Mouse (Mus musculus): ENCODE results near the gene Nckap1l.

Gene Nckap1l

DNA sequence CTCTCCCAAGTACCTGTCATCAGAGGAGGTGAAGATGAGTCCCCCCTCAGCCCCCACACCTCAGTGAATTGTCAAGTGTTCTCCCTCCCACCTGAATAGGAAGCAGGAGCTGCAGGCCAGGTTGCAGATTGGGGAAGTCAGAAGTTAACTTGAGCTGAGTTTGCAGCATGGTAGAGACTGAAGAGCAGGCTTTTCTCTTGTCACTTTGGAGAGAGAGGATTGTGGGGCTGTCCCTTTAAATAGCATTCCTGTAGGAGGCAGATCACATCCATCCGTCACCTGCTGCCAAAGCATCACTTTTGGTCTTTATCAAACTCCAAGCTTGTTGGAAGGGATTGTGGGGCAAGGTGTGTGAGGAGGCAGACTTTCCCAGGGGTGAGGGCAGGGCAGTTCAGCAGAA, 47.1 kb downstream of the Nckap1l start:
- no peak for DNase-seq (ENCODE audit: low spot score)

DNA sequence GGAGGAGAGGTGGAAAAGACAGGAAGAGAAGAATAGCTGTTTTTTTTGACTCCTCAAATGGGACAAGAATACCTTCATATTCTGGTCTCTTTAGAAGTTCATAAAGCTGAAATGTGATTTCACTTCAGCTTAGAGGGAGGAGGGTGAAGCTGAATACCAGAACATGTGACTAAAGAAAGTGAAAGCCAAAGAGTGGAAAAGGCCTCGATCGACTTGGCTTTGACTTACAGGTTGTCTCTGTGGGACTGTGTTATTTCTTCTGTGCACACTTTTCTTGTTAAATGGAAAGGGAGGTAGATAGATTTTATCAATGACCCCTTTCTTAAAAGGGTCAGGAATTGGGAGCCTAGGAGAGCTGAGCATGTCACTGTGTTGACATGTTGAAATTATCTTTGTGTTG, 47.6 kb downstream of the Nckap1l start:
- DNase-seq (ENCODE audit: low spot score) = no peak

DNA sequence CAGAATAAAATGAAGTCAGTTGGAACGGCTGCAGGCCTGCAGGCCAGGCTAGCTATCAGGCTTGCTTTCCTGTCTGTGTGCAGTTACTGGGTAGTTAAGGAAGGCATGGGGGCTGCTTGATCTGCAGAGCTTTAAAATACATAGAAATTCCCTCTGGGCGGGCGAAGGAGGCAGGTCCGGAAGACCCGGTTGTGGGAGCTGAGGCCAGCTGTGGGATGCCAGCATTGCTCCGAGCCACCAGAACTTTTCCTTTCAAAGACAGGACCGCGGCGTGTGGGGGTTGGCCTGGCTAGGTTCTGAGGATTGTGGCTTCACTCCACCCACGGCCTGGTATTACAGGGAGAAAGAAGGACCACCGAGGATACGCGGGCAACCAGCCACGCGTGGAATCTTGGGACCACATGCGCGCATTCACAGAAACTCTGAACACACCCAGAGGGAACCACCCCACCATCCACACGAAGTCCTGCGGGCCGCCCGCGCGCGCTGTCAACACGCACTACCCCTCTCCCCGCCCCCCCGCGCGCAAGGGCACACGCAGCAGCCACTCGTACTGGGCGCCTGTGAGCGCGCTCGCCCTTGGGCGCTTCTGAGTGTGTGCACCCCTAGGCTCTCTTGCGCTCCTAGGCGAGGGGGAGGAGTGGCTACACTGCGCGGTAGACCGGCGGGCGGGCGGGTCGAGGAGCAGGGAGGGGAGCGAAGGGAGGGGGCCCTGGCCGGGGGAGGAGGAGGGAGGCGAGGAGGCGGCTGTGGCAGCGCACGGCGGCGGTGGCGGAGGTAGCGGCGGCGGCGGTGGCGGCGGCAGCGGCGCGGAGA, 49.0 kb downstream of the Nckap1l start, which contains the start of gene Pde1b:
Gene Pde1b (plus strand): TSS at position 600 of the 816 bp plus-strand sequence.
- peak; percentile 33 for DNase-seq (ENCODE audit: low spot score)

DNA sequence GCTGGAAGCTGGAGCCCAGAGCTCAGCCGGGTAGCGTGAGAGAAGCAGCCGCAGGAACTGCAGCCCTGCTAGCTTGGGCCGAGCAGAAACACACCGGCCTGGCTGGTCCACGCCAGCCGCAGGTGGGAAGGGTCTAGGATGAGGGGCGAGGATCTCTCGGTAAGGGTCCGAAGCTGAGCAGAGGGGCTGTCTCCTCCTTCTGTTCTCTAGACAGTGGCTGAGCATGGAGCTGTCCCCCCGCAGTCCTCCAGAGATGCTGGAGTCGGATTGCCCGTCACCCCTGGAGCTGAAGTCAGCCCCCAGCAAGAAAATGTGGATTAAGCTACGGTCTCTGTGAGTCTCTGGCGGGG, 49.6 kb downstream of the Nckap1l start:
- DNase-seq (ENCODE audit: low spot score) = no peak

DNA sequence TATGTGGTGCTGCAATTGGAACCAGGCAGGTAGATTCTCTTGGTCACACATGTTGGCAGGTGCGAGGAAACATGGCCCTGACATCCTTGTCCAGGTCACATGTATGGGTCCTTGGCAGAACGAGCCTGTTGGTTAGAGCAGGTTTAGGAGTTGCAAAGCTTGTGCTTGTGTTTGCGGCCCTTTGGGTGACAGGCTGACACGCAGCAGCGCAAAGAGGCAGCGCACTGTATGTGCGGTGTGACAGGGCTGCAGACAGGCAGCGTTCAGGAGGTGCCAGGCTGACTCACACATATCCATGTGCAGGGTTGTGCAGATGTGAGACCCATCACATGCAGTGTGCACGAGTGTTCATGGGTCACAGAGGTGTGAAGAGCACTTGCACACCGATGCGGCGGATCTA, 50.1 kb downstream of the Nckap1l start:
- no peak for DNase-seq (ENCODE audit: low spot score)

DNA sequence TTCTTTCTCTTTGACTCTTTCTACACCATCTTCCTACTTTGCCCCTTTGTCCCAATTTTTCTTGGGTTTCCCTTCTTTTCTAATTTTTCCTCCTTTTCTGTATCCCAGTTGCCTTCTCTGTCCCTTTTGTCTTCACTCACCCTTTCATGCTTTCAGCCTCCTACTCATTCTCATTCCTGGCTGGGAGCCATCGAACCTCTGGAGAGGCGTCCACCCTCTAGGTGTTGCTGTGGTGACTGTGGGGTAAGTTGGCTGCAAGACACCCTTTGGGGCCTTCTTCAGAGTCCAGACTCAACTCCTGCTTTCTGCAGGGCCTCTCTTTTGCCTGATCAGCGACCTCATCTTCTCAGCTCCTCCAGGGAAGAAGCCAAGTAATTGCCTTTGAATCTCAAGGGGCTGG, 55.7 kb downstream of the Nckap1l start:
- no peak for DNase-seq (ENCODE audit: low spot score)

DNA sequence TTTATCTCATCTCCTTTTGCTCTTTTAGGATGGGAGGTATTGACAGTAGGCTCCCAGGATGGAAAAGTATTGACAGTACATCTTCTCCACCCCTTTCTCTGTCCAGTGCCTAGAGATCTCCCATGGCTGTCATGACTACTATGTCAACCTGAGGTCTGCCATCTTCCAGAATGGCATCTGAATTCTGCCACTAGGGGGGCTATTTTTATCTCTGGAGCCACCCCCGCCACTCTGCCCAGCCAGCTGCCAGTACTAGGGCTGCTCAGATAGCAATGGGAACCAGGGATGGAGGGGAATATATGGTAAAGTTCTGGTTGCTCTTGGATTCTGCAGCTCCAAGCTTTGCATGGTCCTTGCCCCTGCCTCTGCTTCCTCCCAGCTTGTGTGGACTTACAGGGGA, 58.1 kb downstream of the Nckap1l start:
- no peak for DNase-seq (ENCODE audit: low spot score)

DNA sequence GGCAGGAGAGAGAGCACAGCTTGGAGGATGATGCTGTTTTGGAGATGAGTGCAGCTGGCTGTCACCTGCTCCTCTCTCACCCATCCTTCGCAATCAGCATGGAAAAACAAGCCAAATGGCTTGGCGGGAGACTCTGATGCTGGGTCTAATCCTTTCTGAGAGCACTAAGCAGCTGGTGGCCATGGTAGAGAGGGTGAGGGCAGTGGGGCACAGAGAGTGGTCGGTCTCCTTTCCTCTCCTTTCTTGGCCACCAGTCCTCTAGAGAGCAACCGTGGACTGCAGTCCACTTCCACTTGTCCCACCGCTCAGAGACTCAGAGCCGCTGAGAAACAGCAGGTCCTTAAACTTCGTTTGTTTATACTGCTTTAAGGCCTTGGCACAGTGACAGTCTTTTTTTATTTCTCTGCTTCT, 60.0 kb downstream of the Nckap1l start:
- DNase-seq (ENCODE audit: low spot score) = no peak

DNA sequence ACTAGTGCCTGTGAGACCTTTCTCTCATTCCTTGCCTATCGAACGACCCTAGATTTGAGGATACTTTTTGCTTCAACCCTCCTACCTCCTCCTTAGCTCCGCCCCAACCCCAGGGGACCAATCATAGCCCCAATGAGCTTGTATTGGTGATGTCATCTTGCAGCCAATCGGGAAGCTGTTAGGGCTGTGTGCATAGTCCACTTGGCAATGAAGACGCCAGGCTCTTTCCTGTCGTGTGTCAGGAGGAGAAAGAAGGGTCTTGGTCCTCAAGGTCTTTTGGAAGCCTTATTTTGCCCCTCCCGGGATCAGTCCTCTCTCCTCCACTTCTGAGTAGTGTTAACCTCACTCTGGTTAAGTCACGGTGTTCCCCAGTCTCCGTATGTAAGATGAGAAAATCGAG, 60.5 kb downstream of the Nckap1l start:
- peak; percentile 51 for DNase-seq (ENCODE audit: low spot score)

DNA sequence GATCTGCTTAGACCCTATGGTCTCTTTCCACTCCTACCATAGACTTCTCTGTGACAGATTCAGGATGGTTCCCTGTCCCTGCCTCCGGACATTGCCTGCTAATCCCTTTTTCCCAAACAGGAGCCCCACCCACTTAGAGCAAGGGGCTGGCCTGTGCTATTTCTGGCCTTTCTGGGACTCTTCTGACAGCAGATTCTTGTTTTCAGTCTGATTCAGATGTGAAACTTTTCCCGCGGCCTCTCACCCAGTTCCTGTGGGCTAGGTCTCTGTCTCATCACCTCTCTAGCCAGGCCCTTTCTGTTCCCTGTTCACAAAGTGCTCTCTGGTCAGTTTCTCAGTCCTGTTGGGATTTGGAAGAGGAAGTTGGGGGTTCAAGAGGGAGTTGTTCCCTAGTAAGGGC, 61.3 kb downstream of the Nckap1l start:
- DNase-seq (ENCODE audit: low spot score) = no peak

DNA sequence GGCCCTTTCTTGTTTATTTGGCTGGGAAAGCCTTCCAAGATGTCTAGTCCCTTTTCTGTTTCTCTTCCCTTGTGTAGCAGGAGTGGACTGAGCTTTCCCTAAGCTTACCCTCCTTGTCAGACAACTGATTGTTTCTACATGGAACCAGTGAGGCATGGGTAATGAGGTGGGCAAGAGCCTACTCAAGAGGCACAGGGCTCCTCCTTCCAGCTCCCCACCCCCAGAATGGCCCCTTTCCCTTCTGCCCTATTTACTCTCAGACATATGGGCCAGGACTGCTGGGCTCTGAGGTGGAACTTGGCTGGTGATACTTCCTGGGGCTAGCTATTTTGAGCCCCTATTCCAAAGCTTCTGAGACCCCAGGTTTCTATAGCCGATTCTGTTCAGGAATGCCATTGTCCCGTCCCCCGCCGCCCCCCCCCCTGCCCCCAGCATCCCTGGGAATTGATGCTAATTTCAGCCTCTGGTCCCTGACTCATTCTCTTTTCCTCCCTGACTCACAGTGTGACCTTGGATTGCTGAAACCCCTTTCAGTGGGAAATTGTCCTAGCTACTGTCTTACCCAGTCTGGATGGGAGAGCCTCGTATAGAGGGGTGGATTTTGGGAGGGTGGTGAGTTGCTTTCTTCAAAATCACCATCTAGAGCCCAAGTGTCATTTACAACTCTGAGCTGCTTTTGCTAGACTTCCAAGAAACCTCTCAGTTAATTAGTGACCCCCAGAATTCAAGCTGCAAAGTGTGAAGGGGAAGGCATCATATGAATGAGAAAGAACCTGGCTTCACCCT, 65.2 kb downstream of the Nckap1l start:
- DNase-seq (ENCODE audit: low spot score) = no peak

DNA sequence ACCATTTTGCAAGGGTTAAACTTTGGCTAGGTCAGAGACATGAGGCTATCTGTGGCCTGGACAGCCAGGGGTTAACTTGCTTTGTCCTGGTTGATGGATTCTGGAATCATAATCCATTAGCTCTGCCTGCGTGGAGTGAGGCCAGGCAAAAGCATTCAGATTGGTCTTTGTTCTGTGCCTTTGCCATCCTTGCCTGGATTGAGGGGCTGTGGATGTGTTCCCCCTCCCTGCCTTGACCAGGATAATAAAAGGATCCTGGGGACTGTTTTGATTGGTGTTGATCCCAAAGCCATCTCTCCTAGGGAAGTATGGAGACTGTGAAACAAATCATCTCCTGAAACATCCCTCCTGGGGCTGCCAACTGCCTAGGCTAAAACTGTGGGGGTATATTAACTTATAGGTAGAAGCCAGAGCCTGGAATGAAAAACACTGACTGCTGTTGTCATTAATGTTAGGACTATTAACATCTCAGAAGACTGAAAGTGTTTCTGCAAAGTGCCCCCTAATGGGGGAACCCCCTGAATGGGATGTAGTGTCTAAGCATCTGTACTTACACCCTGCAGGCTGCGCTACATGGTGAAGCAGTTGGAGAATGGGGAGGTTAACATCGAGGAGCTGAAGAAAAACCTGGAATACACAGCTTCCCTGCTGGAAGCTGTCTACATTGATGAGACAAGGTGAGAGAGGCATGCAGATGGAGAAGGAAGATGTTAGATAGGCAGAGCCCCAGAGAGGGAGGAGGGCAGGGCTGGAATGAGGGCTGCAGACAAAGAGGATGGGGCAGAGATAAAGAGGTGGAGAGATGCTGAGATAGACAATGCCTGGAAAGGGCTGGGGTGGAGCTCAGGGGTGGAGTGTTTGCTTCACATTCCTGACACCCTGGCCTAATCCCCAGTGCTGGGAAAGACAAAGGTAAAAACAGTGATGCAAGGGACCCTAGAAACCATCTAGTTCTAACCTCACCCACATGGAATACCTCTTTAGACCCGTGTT, 66.1 kb downstream of the Nckap1l start:
- no peak for DNase-seq (ENCODE audit: low spot score)

DNA sequence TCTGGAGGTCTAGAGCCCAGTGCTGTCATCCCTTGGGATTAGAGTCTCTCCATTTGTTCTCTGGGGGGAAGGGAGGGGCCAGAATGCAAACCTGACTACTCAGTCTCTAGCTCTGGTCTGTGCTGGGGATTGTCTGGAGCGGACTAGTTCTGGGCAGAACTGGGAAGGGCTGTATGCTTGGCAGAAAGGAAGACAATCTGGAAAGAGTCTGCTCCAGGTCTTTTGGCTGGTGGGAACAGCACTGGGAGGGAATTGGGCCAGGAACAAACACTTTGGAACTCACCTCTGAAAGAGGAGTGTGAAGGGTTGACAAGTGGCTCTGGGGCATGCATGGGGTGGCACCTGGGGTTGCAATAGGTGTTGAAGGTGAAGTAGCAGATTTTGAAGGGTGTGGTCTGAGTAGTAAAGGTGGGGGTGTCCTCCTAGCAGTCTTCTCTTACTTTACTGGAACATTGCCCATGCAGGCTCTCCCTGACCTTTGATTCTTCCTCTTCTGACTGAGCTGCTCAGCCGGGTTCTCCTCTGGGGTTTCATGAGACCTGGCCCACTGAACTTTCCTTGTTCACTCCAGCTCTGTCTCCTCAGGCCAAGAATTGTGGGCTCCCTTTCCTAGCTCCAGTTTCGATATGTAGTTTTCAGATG, 69.0 kb downstream of the Nckap1l start:
- DNase-seq (ENCODE audit: low spot score) = no peak

DNA sequence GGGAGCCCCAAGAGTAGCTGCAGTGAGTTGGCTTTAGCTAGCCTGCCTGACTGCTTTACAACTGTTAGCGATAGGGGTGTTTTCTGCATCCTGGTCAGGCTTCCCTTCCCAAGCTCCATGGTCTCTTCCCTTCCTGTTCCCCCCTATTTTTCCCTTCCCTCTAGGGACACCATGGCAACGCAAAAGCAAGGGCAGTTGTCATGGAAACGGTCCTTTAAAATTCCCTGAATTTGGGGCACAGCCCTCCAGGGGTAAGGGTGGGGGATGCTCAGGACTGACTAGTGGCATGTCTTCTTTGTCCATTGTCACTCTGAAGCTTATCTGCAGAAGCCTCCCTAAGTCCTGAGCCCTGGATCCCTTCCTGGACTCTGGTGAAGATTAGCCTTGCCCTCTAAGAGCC, 69.6 kb downstream of the Nckap1l start:
- DNase-seq (ENCODE audit: low spot score) = no peak

DNA sequence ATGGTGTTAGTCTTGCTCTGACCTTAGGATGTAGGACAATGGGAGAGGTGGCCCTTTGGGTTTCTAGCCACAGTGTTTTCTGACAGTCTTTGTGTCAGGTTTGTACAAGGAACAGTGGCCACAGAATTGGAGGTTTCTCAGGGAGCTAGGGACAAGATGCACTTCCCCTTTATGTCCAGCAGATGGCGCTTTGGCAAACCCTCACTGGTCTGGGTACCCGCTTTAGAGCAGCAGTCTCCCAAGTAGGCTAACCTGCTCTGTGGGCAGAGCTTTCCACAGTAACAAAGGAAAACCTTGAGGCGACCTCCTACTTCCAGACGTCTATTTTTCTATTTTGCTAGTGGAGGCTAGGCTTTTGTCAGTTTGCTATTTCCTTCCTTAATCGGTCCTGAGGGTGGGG, 76.8 kb downstream of the Nckap1l start:
- peak; percentile 42 for DNase-seq (ENCODE audit: low spot score)

DNA sequence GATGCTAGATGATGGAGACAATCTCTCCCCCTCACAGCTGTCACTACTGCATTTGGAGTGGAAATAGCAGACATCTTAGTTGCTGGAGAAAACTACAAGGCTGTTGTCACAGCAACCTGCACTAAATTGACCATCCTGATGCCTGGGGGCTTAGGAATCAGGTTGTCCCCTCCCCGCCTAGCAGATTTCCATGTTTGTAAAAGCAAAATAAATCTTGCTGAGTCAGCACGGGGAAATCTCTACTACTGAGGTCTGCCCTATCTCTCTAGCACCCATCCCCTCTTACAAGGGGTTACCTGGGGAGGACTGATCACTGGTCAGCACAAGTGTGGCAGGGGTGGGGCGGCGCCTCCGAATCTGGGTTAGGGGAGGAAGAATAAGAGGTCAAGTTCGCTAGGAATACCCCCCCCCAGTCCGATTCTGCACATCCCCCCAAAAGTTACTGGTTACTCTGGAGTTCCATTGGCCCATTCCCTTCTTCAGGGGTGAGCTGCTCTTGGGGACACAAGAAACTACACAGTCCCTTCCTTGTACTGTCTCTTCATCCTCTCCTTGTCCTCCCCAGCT, 80.5 kb downstream of the Nckap1l start:
- DNase-seq (ENCODE audit: low spot score) = no peak

DNA sequence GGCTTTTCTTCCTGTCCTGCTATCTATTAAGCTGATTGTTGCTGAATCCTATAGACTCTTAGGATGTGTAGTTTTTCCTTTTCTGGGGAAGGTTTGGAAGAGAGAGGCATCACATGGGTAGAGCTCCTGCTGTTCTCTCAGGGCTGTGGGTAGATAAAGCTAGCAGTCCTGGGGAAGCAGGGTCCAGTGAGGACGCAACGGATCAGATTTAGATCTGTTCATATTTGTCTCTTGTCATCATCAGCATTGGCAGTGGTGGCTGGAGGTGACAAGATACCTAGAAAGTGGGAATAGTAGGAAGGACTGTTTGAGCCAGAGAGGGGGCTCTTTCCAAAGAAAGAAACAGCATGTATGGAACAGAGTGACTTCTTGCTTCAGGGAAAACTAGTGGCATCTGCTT, 81.4 kb downstream of the Nckap1l start:
- no peak for DNase-seq (ENCODE audit: low spot score)

DNA sequence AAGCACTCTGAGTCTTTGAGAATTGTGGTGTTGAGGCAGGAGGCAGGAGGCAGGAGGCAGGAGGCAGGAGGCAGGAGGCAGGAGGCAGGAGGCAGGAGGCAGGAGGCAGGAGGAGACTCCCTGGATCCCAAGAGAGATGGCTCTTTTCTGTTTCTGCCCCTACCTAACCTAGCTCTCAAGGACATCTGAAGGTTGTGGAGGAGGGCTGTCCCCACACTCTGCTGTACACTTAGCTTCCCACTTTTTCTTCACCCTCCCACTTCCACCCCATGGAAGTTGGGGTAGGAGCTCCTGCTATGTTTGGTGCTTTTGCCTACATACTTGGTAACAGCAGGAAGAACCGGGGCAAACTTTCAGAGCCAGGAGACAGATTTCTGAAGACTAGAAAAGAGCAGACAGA, 82.2 kb downstream of the Nckap1l start:
- no peak for DNase-seq (ENCODE audit: low spot score)

DNA sequence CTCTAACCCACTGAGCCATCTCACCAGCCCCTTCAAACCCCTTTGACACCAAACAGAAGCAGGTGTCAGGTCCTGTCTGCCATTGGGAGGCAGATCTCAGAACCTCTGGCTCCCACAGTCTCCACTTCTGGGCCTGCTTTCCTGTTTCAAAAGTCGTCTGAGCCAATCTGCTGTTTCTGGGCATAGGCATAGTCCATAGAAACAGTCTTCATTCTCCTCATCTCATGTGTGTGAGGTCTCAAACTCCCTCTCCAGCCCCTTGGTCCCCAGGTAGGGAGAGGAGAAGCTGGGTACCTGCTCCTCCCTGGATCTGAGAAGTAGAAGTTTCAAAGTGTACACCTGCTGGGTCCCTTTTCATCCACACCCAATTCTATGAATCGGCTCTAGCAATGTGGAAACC, 82.9 kb downstream of the Nckap1l start:
- no peak for DNase-seq (ENCODE audit: low spot score)

DNA sequence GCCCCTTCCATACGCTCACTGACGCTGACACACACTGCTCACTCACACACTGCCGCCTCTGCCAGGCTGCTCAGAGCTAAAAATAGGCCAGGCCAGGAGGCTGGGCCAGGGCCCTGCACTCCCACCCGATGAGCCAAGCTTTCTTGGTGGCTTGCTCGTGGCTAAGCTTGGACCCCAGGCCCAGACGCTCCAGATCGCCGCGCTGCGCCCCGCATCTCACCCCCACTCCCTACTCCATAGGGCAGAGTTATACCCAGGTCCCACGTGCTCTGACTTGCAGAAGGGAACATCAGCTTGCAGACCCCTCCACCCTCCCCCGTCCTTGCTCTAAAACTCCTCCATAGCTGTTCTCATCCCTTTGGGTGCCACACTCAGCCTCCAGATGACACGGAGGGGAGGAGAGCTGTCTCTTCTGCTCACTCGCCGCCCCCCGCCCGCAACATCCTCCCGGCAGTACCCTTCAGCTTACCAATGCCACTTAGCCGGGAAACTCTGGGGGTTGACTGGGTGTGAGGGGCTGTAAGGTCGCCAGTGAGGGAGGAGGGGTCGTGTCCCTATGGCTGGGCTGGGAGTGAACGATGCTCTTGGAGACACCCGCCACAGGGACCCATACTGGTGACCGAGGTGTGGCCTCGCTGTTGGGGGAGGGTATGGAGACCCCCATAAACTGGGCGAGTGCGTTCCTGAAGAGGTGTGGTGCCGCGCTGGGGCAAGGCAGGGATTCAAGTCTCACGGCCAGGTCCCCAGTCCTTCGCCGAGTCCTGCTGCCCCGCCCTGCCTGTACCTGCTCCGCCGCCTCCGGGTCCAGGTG, 83.6 kb downstream of the Nckap1l start:
- DNase-seq (ENCODE audit: low spot score) = no peak

DNA sequence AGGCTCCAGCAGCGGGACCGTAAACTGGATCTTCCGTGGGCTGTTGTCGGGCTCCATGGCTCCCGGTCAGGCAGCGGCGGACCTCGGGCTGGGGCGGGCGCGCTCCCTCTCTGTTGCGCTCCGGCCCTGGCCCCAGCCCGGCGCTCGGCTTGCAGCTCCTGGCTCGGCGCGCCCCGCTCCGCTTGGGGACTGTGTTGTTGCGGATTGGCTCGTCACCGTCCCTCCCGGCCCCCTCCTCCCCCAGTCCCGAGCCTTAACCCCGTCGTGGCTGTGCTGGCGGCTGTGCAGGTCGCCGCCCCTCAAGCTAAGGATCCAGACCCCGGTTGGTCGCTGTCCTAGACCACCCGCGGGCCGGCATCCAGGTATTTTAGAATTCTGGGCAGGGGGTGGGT, 84.2 kb downstream of the Nckap1l start, which contains the start of gene Ppp1r1a:
Gene Ppp1r1a (minus strand): TSS at position 182 of the 392 bp plus-strand sequence.
- peak; percentile 42 for DNase-seq (ENCODE audit: low spot score)
